Mouse (Mus musculus) MEL (cell line): ENCODE measurements around the gene Nvl. TPM values are rescaled to one million over a fixed set of nuclear protein-coding genes. Genes with fewer than 3 reads are reported as not detected.
A peak's percentile ranks its signal among the peaks of the same experiment; 100 is the strongest.

Experiments used
- DNase-seq: peaks from one replicate; pipeline ENCODE4 v3.0.0; 2011; ENCODE audit warnings: low read depth, low spot score
- H3K27ac ChIP-seq: 2 replicates; pipeline ENCODE4 v1.5.1; 2012; ENCODE audit warnings: low read depth, mild to moderate bottlenecking, control low read depth, low read length, moderate library complexity; ENCODE audit not compliant: control insufficient read depth
- H3K27me3 ChIP-seq, 2 experiments: fragments of 150-350 bp in 1 of 2; sonication (generic) in 1 of 2; 2 replicates each; pipeline ENCODE4 v1.6.1; 2012; ENCODE audit warnings: low read length in 2 of 2, mild to moderate bottlenecking in 2 of 2, improper control_type of control experiment in 1 of 2, moderate library complexity in 1 of 2; ENCODE audit not compliant: insufficient read depth in 2 of 2, control insufficient read depth in 1 of 2
- H3K36me3 ChIP-seq, 2 experiments: 2 replicates each; pipeline ENCODE4 v1.6.1; 2012 to 2014; ENCODE audit warnings: low read length in 2 of 2, improper control_type of control experiment in 1 of 2, inconsistent platforms in 1 of 2, mild to moderate bottlenecking in 1 of 2; ENCODE audit not compliant: insufficient read depth in 2 of 2, control insufficient read depth in 1 of 2
- H3K4me1 ChIP-seq, 2 experiments: fragments of 150-350 bp in 1 of 2; sonication (generic) in 1 of 2; 2 replicates each; pipeline ENCODE4 v1.6.1; 2012; ENCODE audit warnings: low read length in 2 of 2, improper control_type of control experiment in 1 of 2, mild to moderate bottlenecking in 1 of 2; ENCODE audit not compliant: insufficient read depth in 2 of 2, control insufficient read depth in 1 of 2
- H3K4me3 ChIP-seq, 2 experiments: fragments of 150-350 bp in 1 of 2; sonication (generic) in 1 of 2; 2 replicates each; pipeline ENCODE4 v1.5.1; 2012; ENCODE audit warnings: low read depth in 2 of 2, low read length in 2 of 2, mild to moderate bottlenecking in 2 of 2, moderate library complexity in 2 of 2, control low read depth in 1 of 2, improper control_type of control experiment in 1 of 2; ENCODE audit not compliant: control insufficient read depth in 1 of 2, insufficient read depth in 1 of 2
- H3K79me2 ChIP-seq: 2 replicates; pipeline ENCODE4 v1.6.1; 2012; ENCODE audit warnings: mild to moderate bottlenecking, low read length, moderate library complexity; ENCODE audit not compliant: control insufficient read depth, poor library complexity, insufficient read depth
- H3K9ac ChIP-seq: 2 replicates; pipeline ENCODE4 v1.6.1; 2012; ENCODE audit warnings: low read depth, mild to moderate bottlenecking, control low read depth, low read length, moderate library complexity; ENCODE audit not compliant: control insufficient read depth, poor library complexity, severe bottlenecking
- H3K9me3 ChIP-seq: fragments of 150-350 bp; sonication (generic); replicated peaks from 2 replicates; pipeline ENCODE4 v1.6.1; 2012; ENCODE audit warnings: mild to moderate bottlenecking, low read length, improper control_type of control experiment, moderate library complexity; ENCODE audit not compliant: insufficient read depth
- BHLHE40 ChIP-seq: IDR thresholded peaks from 2 replicates; pipeline ENCODE4 v1.6.1; 2012; ENCODE audit warnings: low read depth, mild to moderate bottlenecking, inconsistent platforms, low read length, improper control_type of control experiment, borderline replicate concordance
- CHD2 ChIP-seq: IDR thresholded peaks from 2 replicates; pipeline ENCODE4 v1.6.1; 2011; ENCODE audit warnings: low read length, improper control_type of control experiment
- CTCF ChIP-seq, 3 experiments: IDR thresholded peaks in 2 of 3; conservative IDR thresholded peaks in 1 of 3; 2 replicates each; pipeline ENCODE4 v1.5.1; 2011 to 2012; ENCODE audit warnings: low read length in 3 of 3, low read depth in 2 of 3, mild to moderate bottlenecking in 2 of 3, improper control_type of control experiment in 1 of 3, inconsistent platforms in 1 of 3, mixed read lengths in 1 of 3, moderate library complexity in 1 of 3; ENCODE audit not compliant: control insufficient read depth in 1 of 3, insufficient read depth in 1 of 3, poor library complexity in 1 of 3, severe bottlenecking in 1 of 3
- E2F4 ChIP-seq: IDR thresholded peaks from 2 replicates; pipeline ENCODE4 v1.6.1; 2011; ENCODE audit warnings: low read depth, low read length, improper control_type of control experiment, borderline replicate concordance
- ELF1 ChIP-seq: IDR thresholded peaks from 2 replicates; pipeline ENCODE4 v1.6.1; 2014; ENCODE audit warnings: low read depth, mild to moderate bottlenecking, inconsistent platforms, low read length, improper control_type of control experiment, moderate library complexity
- EP300 ChIP-seq, 2 experiments: IDR thresholded peaks; 2 replicates each; pipeline ENCODE4 v1.6.1; 2011; ENCODE audit warnings: improper control_type of control experiment in 2 of 2, low read length in 2 of 2, low read depth in 1 of 2, mild to moderate bottlenecking in 1 of 2
- ETS1 ChIP-seq: IDR thresholded peaks from 2 replicates; pipeline ENCODE4 v1.6.1; 2012; ENCODE audit warnings: low read depth, mild to moderate bottlenecking, inconsistent platforms, low read length, improper control_type of control experiment, moderate library complexity
- GATA1 ChIP-seq: IDR thresholded peaks from 2 replicates; pipeline ENCODE4 v1.6.1; 2011; ENCODE audit warnings: low read depth, low read length, improper control_type of control experiment
- HCFC1 ChIP-seq: IDR thresholded peaks from 2 replicates; pipeline ENCODE4 v1.6.1; 2012; ENCODE audit warnings: low read depth, mild to moderate bottlenecking, inconsistent platforms, low read length, improper control_type of control experiment, moderate library complexity
- JUND ChIP-seq: IDR thresholded peaks from 2 replicates; pipeline ENCODE4 v1.6.1; 2011; ENCODE audit warnings: low read depth, mild to moderate bottlenecking, improper control_type of control experiment, low read length
- KAT2A ChIP-seq: conservative IDR thresholded peaks from 2 replicates; pipeline ENCODE4 v1.6.1; 2012; ENCODE audit warnings: low read depth, low read length, improper control_type of control experiment, inconsistent platforms
- MAFK ChIP-seq: IDR thresholded peaks from 2 replicates; pipeline ENCODE4 v1.6.1; 2011; ENCODE audit warnings: low read depth, mild to moderate bottlenecking, low read length, improper control_type of control experiment, borderline replicate concordance
- MAX ChIP-seq: IDR thresholded peaks from 2 replicates; pipeline ENCODE4 v1.6.1; 2011; ENCODE audit warnings: low read length, improper control_type of control experiment
- MAZ ChIP-seq: IDR thresholded peaks from 2 replicates; pipeline ENCODE4 v1.6.1; 2012; ENCODE audit warnings: low read depth, mild to moderate bottlenecking, inconsistent platforms, low read length, improper control_type of control experiment
- MEF2A ChIP-seq: IDR thresholded peaks from 2 replicates; pipeline ENCODE4 v1.6.1; 2014; ENCODE audit warnings: low read depth, mild to moderate bottlenecking, inconsistent platforms, low read length, improper control_type of control experiment; ENCODE audit not compliant: poor library complexity, insufficient replicate concordance, severe bottlenecking; ENCODE audit errors: extremely low read depth
- MXI1 ChIP-seq: IDR thresholded peaks from 2 replicates; pipeline ENCODE4 v1.6.1; 2011; ENCODE audit warnings: mild to moderate bottlenecking, low read depth, low read length, improper control_type of control experiment
- MYB ChIP-seq: IDR thresholded peaks from 2 replicates; pipeline ENCODE4 v1.6.1; 2011; ENCODE audit warnings: mild to moderate bottlenecking, low read depth, low read length, improper control_type of control experiment
- MYC ChIP-seq: IDR thresholded peaks from 2 replicates; pipeline ENCODE4 v1.6.1; 2011; ENCODE audit warnings: low read depth, mild to moderate bottlenecking, low read length, improper control_type of control experiment, moderate library complexity
- NELFE ChIP-seq: IDR thresholded peaks from 2 replicates; pipeline ENCODE4 v1.6.1; 2011; ENCODE audit warnings: low read depth, low read length, improper control_type of control experiment
- NRF1 ChIP-seq: IDR thresholded peaks from 2 replicates; pipeline ENCODE4 v1.6.1; 2014; ENCODE audit warnings: low read depth, mild to moderate bottlenecking, inconsistent platforms, low read length, improper control_type of control experiment, moderate library complexity; ENCODE audit not compliant: poor library complexity, insufficient read depth, severe bottlenecking
- POLR2A ChIP-seq, 2 experiments: IDR thresholded peaks; 2 replicates each; pipeline ENCODE4 v1.6.1; 2011 to 2012; ENCODE audit warnings: low read length in 2 of 2, mild to moderate bottlenecking in 2 of 2, control low read depth in 1 of 2, improper control_type of control experiment in 1 of 2, low read depth in 1 of 2, moderate library complexity in 1 of 2; ENCODE audit not compliant: control insufficient read depth in 1 of 2, insufficient read depth in 1 of 2, poor library complexity in 1 of 2
- POLR2AphosphoS2 ChIP-seq: IDR thresholded peaks from 2 replicates; pipeline ENCODE4 v1.6.1; 2011; ENCODE audit warnings: low read length, improper control_type of control experiment
- POLR2AphosphoS5 ChIP-seq: IDR thresholded peaks from 2 replicates; pipeline ENCODE4 v1.6.1; 2012; ENCODE audit warnings: low read depth, borderline replicate concordance, mild to moderate bottlenecking, inconsistent platforms, low read length, moderate library complexity, mixed read lengths
- RAD21 ChIP-seq: IDR thresholded peaks from 2 replicates; pipeline ENCODE4 v1.6.1; 2011; ENCODE audit warnings: mild to moderate bottlenecking, low read depth, low read length, improper control_type of control experiment
- RCOR1 ChIP-seq: IDR thresholded peaks from 2 replicates; pipeline ENCODE4 v1.6.1; 2012; ENCODE audit warnings: low read depth, mild to moderate bottlenecking, inconsistent platforms, low read length, improper control_type of control experiment
- SIN3A ChIP-seq: IDR thresholded peaks from 2 replicates; pipeline ENCODE4 v1.6.1; 2012; ENCODE audit warnings: low read length, improper control_type of control experiment, inconsistent platforms
- SMC3 ChIP-seq: IDR thresholded peaks from 2 replicates; pipeline ENCODE4 v1.6.1; 2011; ENCODE audit warnings: low read depth, low read length, improper control_type of control experiment
- TAL1 ChIP-seq: IDR thresholded peaks from 2 replicates; pipeline ENCODE4 v1.6.1; 2012; ENCODE audit warnings: mild to moderate bottlenecking, inconsistent platforms, low read length, moderate library complexity, mixed read lengths
- TBP ChIP-seq: IDR thresholded peaks from 2 replicates; pipeline ENCODE4 v1.8.0; 2011; ENCODE audit warnings: low read depth, low read length, improper control_type of control experiment
- TCF12 ChIP-seq: IDR thresholded peaks from 2 replicates; pipeline ENCODE4 v1.6.1; 2014; ENCODE audit warnings: low read depth, mild to moderate bottlenecking, inconsistent platforms, low read length, improper control_type of control experiment, moderate library complexity
- UBTF ChIP-seq: IDR thresholded peaks from 2 replicates; pipeline ENCODE4 v1.6.1; 2012; ENCODE audit warnings: low read depth, mild to moderate bottlenecking, inconsistent platforms, low read length, improper control_type of control experiment, moderate library complexity, borderline replicate concordance; ENCODE audit not compliant: insufficient read depth
- USF1 ChIP-seq: IDR thresholded peaks from 2 replicates; pipeline ENCODE4 v1.6.1; 2014; ENCODE audit warnings: low read depth, mild to moderate bottlenecking, inconsistent platforms, low read length, improper control_type of control experiment, moderate library complexity
- USF2 ChIP-seq, 2 experiments: IDR thresholded peaks; 2 replicates each; pipeline ENCODE4 v1.6.1; 2011 to 2012; ENCODE audit warnings: improper control_type of control experiment in 2 of 2, low read length in 2 of 2, borderline replicate concordance in 1 of 2, inconsistent platforms in 1 of 2, low read depth in 1 of 2, mild to moderate bottlenecking in 1 of 2; ENCODE audit not compliant: insufficient read depth in 1 of 2
- ZC3H11A ChIP-seq: IDR thresholded peaks from 2 replicates; pipeline ENCODE4 v1.6.1; 2012; ENCODE audit warnings: low read depth, mild to moderate bottlenecking, inconsistent platforms, low read length, improper control_type of control experiment
- ZKSCAN1 ChIP-seq: IDR thresholded peaks from 2 replicates; pipeline ENCODE4 v1.6.1; 2012; ENCODE audit warnings: low read depth, mild to moderate bottlenecking, inconsistent platforms, low read length, improper control_type of control experiment, moderate library complexity
- ZMIZ1 ChIP-seq: IDR thresholded peaks from 2 replicates; pipeline ENCODE4 v1.6.1; 2012; ENCODE audit warnings: low read depth, mild to moderate bottlenecking, inconsistent platforms, low read length, improper control_type of control experiment, moderate library complexity
- ZNF384 ChIP-seq: IDR thresholded peaks from 2 replicates; pipeline ENCODE4 v1.6.1; 2012; ENCODE audit warnings: low read depth, mild to moderate bottlenecking, inconsistent platforms, low read length, improper control_type of control experiment
- polyA plus RNA-seq, 2 experiments: library from polyadenylated mRNA; stranded (reverse) in 1 of 2; unstranded in 1 of 2; fragments of >175 nt in 1 of 2; fragments of >200 nt in 1 of 2; gene quantifications; 2 replicates each; pipeline versions ENCODE4 v1.2.1 to v1.2.4; 2012; ENCODE audit warnings: low replicate concordance in 2 of 2, low read depth in 1 of 2; ENCODE audit not compliant: insufficient read length in 2 of 2, insufficient read depth in 1 of 2, missing spikeins in 1 of 2
- total RNA-seq: library from RNA; depleted of rRNA; stranded (reverse); fragments of 300-350 nt; gene quantifications from 2 replicates; pipeline ENCODE4 v1.2.3, GENCODE M21; 2012

Gene Nvl
- total and polyA plus RNA-seq, 3 experiments = 21.0 to 29.8 TPM; not detected in 1

- H3K27me3 ChIP-seq = peaks cover 0 to 4% of the 10 kb centered on the region in 2 experiments; a peak in 1 of 4 replicates
- no peak overlapping the region for H3K4me3 ChIP-seq
- no peak overlapping the region for H3K9ac ChIP-seq
- H3K9me3 ChIP-seq = no peaks in the 10 kb centered on the region
- H3K27ac ChIP-seq = no peak overlapping the region
- H3K4me1 ChIP-seq = peaks cover 0 to 4% of the 10 kb centered on the region in 2 experiments; a peak in 2 of 4 replicates
- H3K79me2 ChIP-seq = no peaks in the 10 kb centered on the region
- peak; percentile 43 for DNase-seq
- peaks cover 0 to 4% of the 10 kb centered on the region in 2 experiments; a peak in 2 of 4 replicates for H3K36me3 ChIP-seq
- TF ChIP-seq JUND (no peak), UBTF (no peak), TCF12 (peak; percentile 62; the same call in 1 of the 2 replicates), POLR2AphosphoS5 (no peak), POLR2A (IDR thresholded peaks at IDR 0.05; ENCODE audit: control insufficient read depth in 1 of 2, insufficient read depth in 1 of 2, low read depth in 1 of 2, low read length in 2 of 2, poor library complexity in 1 of 2) (no peak), RAD21 (peak; percentile 52), CHD2 (no peak), POLR2AphosphoS2 (no peak), KAT2A (no peak), SMC3 (peak; percentile 59), GATA1 (peak; percentile 25; the same call in 1 of the 2 replicates), NRF1 (no peak), ZKSCAN1 (no peak), E2F4 (no peak), BHLHE40 (no peak), HCFC1 (no peak), TAL1 (no peak), SIN3A (no peak), MXI1 (no peak), MEF2A (no peak), MAX (no peak), ETS1 (no peak), MYB (no peak), RCOR1 (no peak), ELF1 (no peak), ZMIZ1 (no peak), USF2 (IDR thresholded peaks at IDR 0.05; ENCODE audit: borderline replicate concordance in 1 of 2, insufficient read depth in 1 of 2, low read depth in 1 of 2, low read length in 2 of 2) (no peak), NELFE (no peak), MAFK (no peak), MAZ (no peak), EP300 (IDR thresholded peaks at IDR 0.05; ENCODE audit: low read depth in 1 of 2, low read length in 2 of 2) (peak; percentile 38 to 58; a peak in 2 of 4 replicates), USF1 (no peak), ZNF384 (no peak; the same call in 1 of the 2 replicates), ZC3H11A (peak; percentile 11; the same call in 1 of the 2 replicates), MYC (no peak), TBP (no peak), CTCF (IDR thresholded peaks at IDR 0.05 in 2 of 3, conservative IDR thresholded peaks at IDR 0.05 in 1 of 3; ENCODE audit: control insufficient read depth in 1 of 3, insufficient read depth in 1 of 3, low read depth in 2 of 3, low read length in 3 of 3, poor library complexity in 1 of 3, severe bottlenecking in 1 of 3) (peak; percentile 27 to 70 (median 46))
Observed at GRCm38 (mm10) chr1:181049328-181049842, 94.6 kb downstream of the Nvl start.
